Mouse (Mus musculus): ENCODE measurements at regions not wholly inside any gene's neighbourhood (a gene's known extent, or its start where the extent isn't known, plus 50 kb on each side); places are given as distances from the start of the nearest gene placed in this dataset.
"Not testable (repeated sequence)": the region's sequence is repeated elsewhere in the genome, so short reads cannot be mapped to it uniquely, and the experiment has no call there.

DNA sequence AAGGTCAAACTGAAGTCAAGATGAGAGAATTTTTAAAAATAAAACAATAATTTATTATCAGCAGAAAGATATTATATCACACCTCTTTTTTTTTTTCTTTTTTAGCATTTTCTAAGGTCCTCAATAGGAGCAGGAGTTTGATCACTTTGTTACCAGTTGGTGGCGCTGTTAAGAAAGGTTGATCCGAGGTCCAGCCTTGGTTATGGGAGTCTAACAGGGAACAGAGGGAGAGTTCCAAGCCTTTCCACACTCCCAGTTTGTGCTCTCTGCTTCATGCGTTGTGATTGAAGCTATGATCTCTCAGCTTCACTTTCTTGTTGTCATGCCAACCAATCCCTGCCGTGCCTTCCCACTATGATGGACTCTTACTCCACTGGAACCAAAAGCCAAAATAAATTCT is 83.8 kb downstream of the Fam174a start:
- no peak for DNase-seq (ENCODE audit: low spot score in 2 of 2)

DNA sequence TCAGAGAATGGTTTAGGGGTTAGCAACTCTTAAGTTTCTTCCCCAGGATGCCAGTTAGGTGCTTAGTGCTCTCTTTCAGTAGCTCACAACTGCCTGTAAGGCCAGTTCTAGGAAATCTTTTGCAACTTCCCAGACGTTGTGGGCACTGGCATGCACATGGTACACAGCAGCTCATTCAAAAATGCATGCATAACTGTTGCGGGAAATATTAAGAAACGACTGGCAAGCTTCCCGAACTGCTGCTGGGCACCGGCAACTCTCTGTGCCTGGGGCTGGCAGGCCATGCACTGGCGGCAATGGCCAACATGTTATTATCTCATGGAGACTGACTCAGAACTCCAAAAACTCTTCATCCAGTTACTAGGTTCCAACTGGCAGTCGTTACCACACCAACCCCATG is 86.3 kb downstream of the Fam174a start:
- no peak for DNase-seq (ENCODE audit: low spot score in 2 of 2)

DNA sequence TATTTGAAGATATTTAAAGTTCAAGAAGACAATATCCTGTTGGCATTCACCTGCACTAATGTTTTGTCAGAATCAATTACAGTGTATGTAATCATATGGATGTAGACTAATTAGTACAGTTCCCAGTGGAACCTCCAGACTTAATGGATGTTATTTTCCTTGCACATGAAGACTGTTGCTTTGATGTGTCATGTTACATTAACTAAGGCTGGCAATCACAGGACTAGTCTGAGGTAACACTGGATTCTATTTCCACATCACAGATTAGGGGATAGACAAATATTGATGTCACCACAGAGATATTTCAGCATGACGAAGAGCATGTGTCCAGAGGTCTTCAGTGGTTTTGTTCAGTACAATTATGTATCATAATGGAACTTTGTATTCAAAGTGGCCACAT is 108.8 kb downstream of the Fam174a start:
- no peak for DNase-seq (ENCODE audit: low spot score in 2 of 2)

DNA sequence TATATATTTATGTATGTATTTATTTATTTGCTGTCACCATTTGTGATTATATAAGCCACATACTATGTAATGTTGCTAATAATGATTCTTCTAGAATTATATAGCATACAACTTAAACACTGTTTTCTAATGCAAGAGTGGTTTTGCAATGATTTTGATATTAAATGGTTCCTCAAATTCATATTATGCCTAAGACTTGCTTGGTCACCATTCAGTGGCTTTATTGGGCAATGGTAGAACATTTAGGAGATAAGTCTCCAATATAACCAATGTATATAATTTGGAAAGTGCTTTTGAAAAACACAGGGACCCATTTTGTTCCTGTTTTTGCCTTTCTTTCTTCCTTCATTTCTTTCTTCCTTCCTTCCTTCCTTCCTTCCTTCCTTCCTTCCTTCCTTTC is 112.0 kb downstream of the Fam174a start:
- no peak for DNase-seq (ENCODE audit: low spot score in 2 of 2)

DNA sequence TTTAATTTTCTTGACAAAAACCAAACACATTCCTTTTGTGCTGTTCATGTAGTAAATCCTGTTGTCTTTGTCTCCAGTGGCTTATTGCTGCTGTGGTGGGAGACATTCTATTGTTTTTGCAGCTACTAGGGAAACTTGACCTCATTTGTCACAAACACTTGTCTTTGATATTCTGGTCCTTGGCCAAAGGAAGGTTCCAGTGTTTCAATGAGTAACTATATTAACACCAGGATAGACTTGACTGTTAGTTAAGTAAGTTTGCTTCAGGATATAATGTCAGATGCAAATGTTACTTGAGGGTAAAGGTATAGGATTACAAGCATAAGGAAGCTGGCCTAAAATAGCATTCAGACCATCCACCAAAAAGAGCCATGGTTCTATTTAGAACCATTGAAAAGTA is 123.7 kb downstream of the Fam174a start:
- DNase-seq (ENCODE audit: low spot score in 2 of 2) = no peak

DNA sequence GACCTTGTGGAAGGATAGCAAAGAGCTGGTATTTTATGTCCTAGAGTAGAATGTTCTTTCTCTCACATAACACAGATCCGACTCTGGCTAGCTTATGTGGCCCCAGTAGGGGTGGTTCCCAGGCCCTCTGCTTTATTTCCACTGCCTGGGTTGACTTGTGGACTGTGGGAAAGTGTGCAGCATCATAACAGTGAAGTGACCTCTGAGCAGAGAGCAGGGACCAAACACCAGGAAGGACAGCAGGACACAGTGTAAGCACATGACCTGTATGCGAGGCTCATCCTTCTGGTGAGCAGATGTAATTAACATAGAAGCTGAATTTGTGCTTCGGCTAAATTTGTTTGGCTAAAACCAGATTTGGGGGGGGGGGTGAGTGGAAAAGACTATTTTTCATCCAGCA is 132.1 kb downstream of the Fam174a start:
- DNase-seq (ENCODE audit: low spot score in 2 of 2) = no peak

DNA sequence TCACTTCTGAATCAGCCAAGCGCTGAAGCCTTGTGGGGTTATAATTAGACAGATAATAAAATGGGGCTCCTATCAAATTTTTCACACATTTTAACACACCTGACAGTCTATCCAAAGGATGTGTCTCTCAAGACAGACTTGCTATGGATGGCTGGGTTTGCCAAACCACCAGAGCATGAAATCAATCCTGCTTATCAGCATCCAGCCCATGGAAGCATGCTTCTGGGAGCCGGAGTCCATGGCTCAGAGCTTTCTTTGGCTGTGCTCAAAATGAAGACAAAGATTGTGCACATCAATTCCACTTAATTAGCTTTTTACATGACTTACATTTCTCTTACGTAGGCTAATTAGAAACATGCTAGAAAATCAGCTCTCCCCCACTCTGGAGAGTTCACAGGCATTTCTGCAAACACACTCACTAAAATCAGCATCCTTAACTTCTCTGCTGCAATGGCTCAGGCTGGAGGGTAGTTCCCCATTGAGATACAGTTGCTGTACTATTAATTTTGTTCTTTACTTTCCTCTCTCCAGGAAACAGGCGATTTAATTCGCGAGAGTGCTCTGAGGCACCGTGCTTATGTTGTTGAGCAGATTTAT is 135.6 kb downstream of the Fam174a start:
- no peak for DNase-seq (ENCODE audit: low spot score in 2 of 2)

DNA sequence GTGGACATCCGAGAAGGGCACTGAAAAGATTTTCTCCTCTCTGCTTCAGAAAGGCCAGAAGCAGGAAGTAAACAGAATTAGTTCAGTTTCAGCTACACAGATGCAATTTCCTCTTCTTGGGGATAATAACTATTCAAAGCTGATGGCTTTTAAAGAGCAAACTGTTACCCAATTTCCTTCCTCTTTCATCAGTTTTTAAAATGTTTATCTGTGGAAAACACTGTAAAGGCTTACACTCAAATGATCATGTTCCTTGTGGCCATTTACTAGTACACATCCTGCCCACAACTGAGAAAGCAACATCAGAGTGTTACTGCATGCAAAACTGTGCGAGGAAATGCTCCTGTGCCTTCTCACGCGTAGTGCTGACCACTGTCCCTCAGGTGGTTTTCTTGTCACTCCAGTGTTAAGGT is 137.5 kb downstream of the Fam174a start:
- no peak for DNase-seq (ENCODE audit: low spot score in 2 of 2)

DNA sequence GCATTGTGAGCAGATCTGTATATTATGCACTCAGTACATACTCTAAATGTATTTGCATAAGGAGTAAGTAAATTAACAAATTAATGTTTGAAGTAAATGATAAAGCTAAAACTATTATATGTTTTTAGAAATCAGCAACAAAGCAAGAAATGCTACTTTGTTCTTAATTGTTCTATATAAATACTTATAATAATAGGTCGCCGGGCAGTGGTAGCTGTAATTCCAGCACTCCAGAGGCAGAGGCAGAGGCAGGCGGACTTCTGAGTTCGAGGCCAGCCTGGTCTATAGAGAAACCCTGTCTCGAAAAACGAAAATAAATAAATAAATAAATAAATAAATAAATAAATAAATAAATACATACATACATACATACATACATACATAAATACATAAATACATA is 138.3 kb downstream of the Fam174a start:
- peak; percentile 15 to 52 for DNase-seq (ENCODE audit: low spot score in 2 of 2)

DNA sequence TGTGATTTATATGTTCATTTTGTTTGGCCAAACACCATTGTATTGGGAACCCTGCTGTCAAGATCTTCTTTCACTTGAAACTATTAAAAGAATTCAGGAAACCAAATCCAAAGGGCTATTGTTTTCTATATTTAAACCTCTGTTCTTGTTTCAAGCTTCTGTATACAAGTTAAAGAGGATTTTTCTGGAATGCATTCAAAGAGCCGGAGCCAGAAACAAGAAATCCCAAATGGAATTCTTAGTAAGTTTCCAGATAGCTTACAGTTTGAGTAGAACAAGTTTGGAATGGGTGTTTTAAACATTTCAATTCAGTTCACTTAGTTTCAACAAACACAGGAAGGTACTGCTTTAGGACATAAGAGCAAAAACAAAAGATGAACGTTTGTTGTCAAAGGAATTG is 140.8 kb downstream of the Fam174a start:
- no peak for DNase-seq (ENCODE audit: low spot score in 2 of 2)

DNA sequence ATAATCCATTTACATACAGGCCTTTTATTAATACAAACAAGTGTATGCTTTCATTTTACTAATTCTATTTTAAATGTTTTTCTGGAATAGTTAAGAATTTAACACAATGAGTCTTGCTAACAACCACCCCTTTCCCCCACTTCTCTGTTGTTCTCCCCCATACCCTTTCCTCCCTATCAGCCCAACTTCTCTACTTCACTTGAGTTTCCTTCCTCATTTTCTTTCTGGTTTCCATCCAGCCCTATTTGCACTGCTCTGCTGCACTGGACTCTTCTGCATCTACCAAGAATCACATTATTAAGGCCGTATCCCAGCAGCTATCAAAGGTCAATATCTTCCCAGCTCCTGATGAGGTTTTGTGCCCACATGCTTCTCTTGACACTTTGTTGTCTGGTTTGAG is 145.9 kb downstream of the Fam174a start:
- DNase-seq (ENCODE audit: low spot score in 2 of 2) = no peak

DNA sequence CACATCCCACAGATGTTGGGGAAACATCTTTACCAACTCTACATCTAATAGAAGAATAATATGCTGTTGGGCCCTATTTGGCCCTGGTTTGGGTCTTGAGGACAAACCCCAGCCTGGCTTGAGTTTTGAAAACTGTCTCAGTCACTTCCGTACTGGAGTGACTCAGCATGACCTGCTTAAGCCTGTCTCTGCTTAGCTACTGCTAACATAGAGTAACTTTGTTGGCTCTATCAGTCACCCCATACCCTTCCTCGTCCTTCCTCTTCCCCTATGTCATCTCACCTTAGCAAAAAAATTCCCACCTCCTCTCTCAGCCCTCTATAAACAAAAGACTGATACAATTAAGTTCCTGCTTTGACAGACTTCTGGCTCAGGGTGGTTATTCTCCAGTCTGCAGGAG is 154.7 kb downstream of the Fam174a start:
- no peak for DNase-seq (ENCODE audit: low spot score in 2 of 2)

DNA sequence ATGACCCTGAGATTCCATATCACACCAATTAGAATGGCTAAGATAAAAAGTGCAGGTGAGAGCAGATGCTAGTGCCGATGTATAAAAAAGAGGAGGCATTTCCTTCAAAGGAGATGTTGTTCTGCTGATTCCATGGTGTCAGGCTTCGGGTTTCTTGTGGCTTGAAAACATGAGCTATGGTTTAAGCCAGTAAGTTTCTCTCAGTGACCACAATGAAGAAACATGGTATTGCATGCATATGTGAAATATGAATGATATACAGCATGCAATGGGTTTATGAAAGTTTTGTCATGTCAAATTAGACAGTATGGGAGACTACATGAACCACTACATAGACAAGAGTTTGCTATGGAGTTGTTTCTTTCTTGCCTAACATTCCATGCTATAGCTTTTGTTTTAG is 155.3 kb downstream of the Fam174a start:
- DNase-seq (ENCODE audit: low spot score in 2 of 2) = no peak

DNA sequence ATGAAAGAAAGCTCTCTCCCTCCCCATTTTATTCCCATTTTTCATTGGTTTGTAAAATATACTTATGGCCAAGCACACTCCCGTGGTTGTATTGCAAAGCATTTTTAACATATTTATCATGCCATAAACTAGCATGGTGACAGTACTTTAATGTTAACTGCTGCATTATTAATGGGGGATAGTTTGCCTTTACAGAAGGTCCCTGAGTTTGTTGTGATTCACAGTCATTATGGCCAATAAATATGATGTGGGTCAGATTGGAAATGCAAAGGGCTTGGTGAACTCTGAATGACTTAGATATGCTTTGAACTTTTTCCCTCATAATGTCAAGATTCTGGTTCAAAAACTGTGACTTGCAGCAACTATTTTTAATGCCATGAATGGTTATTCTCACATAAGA is 157.1 kb downstream of the Fam174a start:
- no peak for DNase-seq (ENCODE audit: low spot score in 2 of 2)

DNA sequence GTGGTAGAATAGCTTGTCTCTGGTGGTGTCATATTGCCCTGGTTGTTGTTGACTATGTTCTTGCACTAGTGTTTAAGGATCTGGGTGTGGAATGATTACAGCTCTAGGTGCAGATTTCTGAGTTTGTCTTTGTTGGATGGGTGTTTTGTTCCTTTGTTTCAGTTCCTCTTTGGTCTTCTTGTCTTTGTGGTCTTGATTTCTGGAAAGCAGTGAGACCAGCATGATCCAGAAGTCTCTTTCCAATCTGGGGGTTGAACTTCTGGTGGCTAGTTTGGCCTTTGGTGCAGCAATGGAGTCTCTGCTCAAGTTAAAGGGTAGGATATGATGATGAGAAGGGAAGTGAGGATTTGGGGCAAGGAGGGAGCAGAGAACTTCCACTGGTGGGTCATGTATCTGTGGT is 174.4 kb downstream of the St8sia4 start:
- no peak for DNase-seq (ENCODE audit: low spot score in 2 of 2)

DNA sequence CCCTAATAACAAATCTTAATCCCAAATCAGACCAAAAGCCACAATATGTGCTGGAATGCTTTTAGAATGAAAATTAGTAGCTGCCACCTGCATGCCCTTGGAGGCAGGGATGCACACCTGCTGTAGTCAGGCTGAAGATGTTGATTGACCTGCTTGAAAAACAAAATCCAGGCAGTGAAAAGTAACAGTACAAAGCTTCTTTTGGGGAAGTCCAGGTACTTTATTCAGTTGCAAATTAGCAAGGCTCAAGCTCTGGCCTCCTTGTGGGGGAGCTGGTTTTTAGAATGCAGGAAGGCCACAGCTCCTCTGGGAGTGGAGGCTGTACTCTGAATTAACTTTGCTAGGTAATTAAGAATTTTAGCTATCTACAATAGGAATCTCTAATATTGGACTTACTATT is 166.7 kb downstream of the St8sia4 start:
- DNase-seq (ENCODE audit: low spot score in 2 of 2) = not testable (repeated sequence)

DNA sequence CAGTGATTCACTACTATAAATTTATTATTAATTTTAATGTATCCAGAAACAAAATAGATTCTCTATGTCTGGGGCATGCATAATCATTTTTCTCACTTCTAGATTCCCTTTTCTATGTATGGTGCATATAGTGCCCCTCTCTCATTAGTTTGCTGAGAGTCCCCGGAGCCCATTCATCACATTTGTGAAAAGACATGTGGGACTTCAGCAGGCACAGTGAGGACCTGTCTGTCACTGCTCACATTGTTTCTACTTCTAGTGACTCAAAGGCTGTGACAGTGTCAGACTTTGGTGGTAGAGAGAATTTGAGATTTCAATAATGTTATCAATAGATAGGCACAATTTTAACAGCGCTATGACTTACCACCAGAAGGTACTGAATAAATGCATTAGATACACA is 158.7 kb downstream of the St8sia4 start:
- DNase-seq (ENCODE audit: low spot score in 2 of 2) = no peak

DNA sequence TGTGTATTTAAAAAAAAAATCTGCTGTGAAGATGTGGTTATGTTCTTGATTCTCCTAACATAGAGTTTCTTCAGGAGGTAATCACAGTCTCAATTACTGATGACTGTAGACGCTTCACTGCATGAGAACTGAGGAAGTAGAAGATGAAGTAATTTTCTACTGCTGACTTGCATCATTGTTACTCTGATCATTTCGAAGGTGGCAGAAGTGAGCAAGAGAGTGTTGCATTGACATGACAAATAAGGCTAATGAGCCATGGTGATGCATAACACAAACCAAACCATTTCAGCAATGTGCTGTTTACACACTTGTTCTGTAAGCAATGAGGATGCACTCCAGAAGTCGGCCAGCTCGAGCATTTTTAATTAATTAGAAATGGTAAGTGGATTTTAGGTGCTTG is 138.6 kb downstream of the St8sia4 start:
- DNase-seq (ENCODE audit: low spot score in 2 of 2) = no peak

DNA sequence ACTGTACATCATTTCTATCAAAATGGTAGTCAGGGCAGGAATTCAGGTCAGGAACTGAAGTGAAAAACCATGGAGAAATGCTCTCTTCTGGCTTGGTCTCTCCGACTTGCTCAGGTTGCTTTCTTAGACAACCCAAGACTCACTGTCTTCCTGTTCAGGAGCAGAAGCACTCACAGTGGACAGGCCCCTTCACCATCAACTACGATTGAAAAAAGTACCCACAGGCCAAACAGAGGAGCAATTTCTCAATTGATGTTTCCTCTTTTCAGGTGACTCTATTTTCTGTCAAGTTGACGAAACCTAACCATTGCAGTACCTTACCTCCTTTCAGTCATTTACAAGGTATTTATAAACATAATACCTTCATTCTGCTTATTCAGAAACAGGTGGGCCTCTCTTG is 136.4 kb downstream of the St8sia4 start:
- DNase-seq (ENCODE audit: low spot score in 2 of 2) = no peak

All from left cerebral cortex, adult 8-10 months (tissue).